Mouse (Mus musculus) thymus, postnatal 14 days (tissue): ENCODE measurements at regions not wholly inside any gene's neighbourhood (a gene's known extent, or its start where the extent isn't known, plus 50 kb on each side); places are given as distances from the start of the nearest gene placed in this dataset.
A peak's percentile ranks its signal among the peaks of the same experiment; 100 is the strongest.
"Not testable (repeated sequence)": the region's sequence is repeated elsewhere in the genome, so short reads cannot be mapped to it uniquely, and the experiment has no call there.

ENCODE experiments used
- DNase-seq: peaks from one replicate; pipeline ENCODE4 v3.0.0; 2021

GRCm38 (mm10) chr12:92883091-92883490, 1034.1 kb upstream of the Sel1l start:
- DNase-seq: not testable (repeated sequence)

GRCm38 (mm10) chr12:92882540-92882939, 1033.6 kb upstream of the Sel1l start:
- DNase-seq: not testable (repeated sequence)

DNA sequence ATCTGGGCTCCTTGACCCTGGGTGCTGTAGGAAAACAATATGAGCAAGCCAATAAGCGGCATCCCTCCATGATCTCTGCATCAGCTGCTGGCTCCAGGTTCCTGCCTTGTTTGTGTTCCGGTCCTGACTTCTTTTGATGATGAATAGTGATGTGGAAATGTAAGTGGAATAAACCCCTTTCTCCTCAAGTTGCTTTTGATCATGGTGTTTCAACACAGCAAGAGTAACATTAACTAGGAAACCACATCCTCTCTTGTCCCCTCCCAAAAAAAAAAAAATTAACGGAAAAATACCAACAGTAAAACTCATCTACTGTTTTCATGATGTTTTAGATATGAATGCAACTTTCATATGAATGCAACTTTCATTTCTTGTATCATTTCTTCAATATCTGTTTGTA, 1024.6 kb upstream of the Sel1l start:
- no peak for DNase-seq

DNA sequence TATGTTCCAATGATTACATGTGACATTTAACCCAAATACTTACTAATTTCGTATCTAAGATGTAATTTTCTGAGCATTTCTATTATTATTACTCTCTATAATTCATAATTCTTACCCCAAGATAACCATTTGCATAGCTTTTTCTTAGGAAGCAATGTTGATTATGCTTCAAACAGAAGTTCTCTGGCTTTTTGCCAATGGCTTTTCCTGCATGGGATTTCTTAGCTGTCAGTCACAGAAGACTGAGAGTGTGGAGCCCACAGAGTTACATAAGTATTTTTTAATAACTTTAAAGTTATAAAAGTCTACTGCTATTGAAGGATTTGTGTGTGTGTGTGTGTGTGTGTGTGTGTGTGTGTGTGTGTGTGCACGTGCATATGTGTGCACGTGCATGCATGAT, 1020.4 kb upstream of the Sel1l start:
- DNase-seq: no peak

DNA sequence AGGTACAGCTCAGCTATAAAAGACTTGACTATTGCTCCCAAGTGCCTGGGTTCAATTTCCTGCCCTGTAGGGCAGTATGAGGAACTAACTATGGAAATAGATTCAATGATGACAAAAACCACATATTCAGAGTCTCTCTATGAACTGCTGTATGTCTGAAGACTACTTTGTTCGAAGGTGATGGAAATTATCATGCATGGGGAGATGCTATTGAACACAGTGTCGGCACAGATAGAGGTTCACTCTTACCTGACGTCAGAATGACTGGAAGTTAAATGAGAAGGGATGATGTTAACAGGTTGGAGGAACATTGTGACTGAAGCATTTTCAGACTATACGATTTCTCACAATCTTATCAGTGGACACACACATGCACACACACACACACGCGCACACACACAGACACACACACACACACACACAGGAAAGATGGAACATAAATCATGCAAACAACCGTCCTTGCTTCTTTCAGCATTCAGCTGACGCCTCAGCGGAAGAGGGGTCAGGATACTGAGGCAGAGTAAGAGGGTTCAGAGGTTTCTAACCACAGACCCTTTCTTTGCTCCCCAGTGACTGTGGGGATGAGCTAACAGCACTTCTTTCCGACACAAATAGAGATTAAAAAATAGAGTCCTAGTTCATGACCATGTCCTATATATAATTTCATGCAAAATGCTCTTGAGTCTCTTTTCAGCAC, 974.3 kb upstream of the Sel1l start:
- peak; percentile 4 for DNase-seq

GRCm38 (mm10) chr12:92818610-92819009, 969.7 kb upstream of the Sel1l start:
- no peak for DNase-seq

GRCm38 (mm10) chr12:92801121-92801520, 952.2 kb upstream of the Sel1l start:
- no peak for DNase-seq

- DNase-seq: no peak
Observed at GRCm38 (mm10) chr12:92783362-92783761, 934.4 kb upstream of the Sel1l start.

- DNase-seq: no peak
Observed at GRCm38 (mm10) chr12:92779695-92780292, 930.8 kb upstream of the Sel1l start.

- peak; percentile 20 for DNase-seq
Observed at GRCm38 (mm10) chr12:92775668-92776067, 926.7 kb upstream of the Sel1l start.

- no peak for DNase-seq
Observed at GRCm38 (mm10) chr12:92748576-92748975, 899.6 kb upstream of the Sel1l start.

DNA sequence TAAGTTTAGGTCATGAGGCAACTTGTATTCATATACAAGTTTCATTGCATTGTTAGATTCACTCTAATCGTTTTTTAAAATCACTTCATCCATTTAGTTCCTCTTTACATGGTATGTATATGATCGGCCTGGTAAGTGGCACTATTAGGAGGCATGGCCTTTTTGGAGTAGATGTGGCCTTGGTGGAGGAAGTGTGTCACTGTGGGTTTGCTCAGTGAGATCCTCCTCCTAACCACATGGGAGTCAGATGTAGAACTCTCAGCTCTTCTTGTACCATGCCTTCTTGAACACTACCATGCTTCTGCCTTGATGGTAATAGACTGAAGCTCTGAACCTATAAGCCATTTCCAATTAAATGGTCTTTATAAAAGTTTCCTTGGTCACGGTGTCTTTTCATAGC, 891.9 kb upstream of the Sel1l start:
- DNase-seq: no peak

DNA sequence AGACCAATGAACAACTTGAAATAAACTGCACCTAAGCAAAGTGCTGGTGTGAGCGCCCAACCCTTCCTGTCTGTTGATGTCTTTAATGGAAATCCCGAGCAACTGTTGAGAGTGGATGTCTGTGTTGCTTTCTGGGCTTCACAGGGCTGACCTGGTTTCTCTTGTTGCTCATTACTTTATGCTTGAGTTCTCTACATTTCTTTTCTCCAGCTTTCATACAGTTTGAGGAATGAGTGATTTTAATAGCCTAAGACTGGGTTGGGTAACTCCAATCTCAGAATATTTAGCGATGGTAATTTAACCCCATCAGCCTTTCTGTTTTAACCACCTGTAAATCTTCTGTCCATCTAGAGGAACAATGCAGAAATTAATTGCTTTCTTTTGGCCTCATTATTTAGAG, 890.2 kb upstream of the Sel1l start:
- no peak for DNase-seq

GRCm38 (mm10) chr12:92737623-92738370, 888.8 kb upstream of the Sel1l start:
- DNase-seq: peak; percentile 32

- DNase-seq: no peak
Observed at GRCm38 (mm10) chr12:92723022-92723421, 874.1 kb upstream of the Sel1l start.

GRCm38 (mm10) chr12:92713415-92713814, 864.5 kb upstream of the Sel1l start:
- DNase-seq: no peak

GRCm38 (mm10) chr12:92708466-92708865, 859.5 kb upstream of the Sel1l start:
- no peak for DNase-seq

DNA sequence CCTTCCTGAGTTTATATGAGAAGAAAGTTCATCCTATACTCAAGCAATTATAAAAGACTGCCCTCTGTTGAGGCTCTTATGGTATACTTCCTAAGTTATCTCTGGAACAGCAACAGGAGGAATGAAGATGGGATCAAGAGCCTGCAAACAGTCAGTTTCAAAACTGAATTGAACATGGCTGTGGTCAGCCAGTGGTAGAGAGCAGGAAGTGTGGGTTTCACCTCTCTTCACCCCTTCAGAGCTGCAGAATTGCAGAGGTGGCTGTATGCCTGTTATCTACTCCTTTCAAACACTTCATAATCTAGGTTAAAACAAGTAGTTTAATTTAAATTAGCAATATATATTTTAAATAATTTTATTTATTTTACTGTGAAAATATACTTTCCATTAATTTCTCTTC, 854.8 kb upstream of the Sel1l start:
- DNase-seq: no peak

DNA sequence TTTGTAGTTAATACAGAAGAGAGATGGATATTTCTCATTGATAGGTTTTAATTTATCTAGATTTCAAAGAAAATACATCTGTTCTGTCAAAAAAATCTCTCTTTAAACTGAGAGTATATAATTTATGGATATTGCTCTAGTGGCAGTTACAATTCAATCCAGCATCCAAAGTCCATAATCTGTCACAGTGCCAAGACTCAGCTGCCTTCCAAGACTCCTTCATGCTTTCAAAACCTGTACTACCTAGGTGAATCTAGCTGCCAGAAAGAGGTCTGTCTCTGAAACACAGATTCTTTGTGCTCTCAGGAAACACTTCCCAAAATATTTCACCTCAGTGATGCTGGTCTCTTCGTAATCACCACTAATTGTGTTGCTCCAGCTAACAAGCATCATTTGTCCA, 844.0 kb upstream of the Sel1l start:
- DNase-seq: no peak

GRCm38 (mm10) chr12:92672396-92672795, 823.4 kb upstream of the Sel1l start:
- no peak for DNase-seq

DNA sequence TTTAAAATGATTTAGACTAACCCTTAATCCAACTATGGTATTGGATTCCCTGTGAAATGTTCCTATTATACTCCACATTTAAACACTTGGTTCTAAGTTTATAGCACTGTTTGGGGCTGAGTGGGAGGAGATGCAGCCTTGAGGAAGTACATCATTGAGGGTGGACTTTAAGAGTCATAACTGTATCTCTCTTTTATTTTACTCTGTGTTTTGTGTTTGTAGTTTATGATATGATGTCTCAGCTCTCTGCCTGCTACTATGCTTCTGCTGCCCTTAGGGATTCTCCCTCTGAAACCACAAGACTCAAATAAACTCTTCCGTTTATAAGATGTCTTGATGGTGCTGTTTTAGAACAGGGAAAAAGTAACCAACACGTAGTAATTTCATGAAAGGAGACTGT, 797.7 kb upstream of the Sel1l start:
- no peak for DNase-seq

GRCm38 (mm10) chr12:92645006-92645624, 796.2 kb upstream of the Sel1l start:
- no peak for DNase-seq

DNA sequence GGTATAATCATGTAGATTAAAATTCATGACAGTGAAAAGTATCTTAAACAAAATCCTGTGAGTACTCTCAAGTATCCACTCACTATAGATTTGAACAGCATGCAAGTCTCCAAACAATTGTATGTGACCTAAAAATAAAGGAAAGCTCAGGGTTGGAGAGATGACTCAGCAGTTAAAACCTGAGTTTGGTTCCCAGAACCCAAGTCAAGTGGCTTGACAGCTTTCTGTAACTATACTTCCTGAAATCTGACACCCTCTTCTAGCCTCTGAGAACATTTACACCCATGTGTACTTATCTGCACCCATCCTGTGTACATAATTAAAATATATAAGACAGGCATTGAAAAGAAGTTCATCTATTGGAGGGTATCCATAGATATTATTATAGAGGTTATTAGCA, 770.2 kb upstream of the Sel1l start:
- DNase-seq: no peak

DNA sequence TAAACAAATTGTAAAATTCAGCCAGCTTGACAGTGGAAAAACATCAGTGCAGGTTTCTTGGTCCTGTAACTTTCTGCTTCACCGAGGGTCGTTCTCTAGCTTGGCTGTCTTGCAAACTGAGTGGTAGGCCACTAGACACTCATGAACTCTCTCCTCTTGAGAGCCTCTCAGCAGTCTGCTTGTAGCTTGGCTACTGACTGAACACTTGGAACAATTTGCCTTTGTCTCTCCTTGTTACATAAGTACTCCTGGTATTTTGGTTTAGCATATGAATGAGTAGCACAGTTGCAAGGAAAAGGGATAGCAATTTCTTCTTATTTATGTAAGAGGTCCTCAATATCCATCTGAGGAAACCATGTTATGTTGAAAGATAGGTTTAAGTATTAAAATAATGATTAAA, 769.6 kb upstream of the Sel1l start:
- DNase-seq: no peak
